Mouse (Mus musculus): Measurements from ENCODE around the gene Oprl1. TPM values are rescaled to one million over a fixed set of nuclear protein-coding genes. Genes with fewer than 3 reads are reported as not detected.

Gene Oprl1
- total and polyA plus RNA-seq, 3 experiments: not detected

- H3K4me1 ChIP-seq (ENCODE audit: insufficient read depth, low read depth, low read length): peaks cover 16% of the 10 kb centered on the region
- peaks cover 56% of the 10 kb centered on the region for H3K36me3 ChIP-seq (replicated peaks)
- no peak for ATAC-seq (ENCODE audit: extremely low read depth, insufficient number of reproducible peaks, low FRiP score, poor library complexity, severe bottlenecking)
Measured at GRCm38 (mm10) chr2:181687586-181687985, 27.2 kb upstream of the Oprl1 start.

GRCm38 (mm10) chr2:181689466-181690160, 25.2 kb upstream of the Oprl1 start:
- TF ChIP-seq GATA2 (IDR thresholded peaks at IDR 0.05; ENCODE audit: borderline replicate concordance, low read depth, low read length) (no peak), CTCF (IDR thresholded peaks at IDR 0.05; ENCODE audit: low read depth, low read length) (no peak), POLR2AphosphoS5 (IDR thresholded peaks at IDR 0.05; ENCODE audit: insufficient replicate concordance, low read depth, low read length) (no peak), TAL1 (conservative IDR thresholded peaks at IDR 0.05; ENCODE audit: low read depth, low read length) (no peak), GATA1 (IDR thresholded peaks at IDR 0.05; ENCODE audit: borderline replicate concordance, low read length) (no peak)
- H3K4me1 ChIP-seq (ENCODE audit: insufficient read depth, low read depth, low read length): peaks cover 36% of the 10 kb centered on the region
- no peak for ATAC-seq (ENCODE audit: extremely low read depth, insufficient number of reproducible peaks, low FRiP score, poor library complexity, severe bottlenecking)
- no peaks in the 10 kb centered on the region for H3K9me3 ChIP-seq (replicated peaks)
- no peak for DNase-seq (ENCODE audit: low spot score)
- H3K36me3 ChIP-seq (replicated peaks): peaks cover 58% of the 10 kb centered on the region
- H3K27me3 ChIP-seq (ENCODE audit: insufficient read depth, low read length): peaks cover 31% of the 10 kb centered on the region
- no peak overlapping the region for H3K4me3 ChIP-seq (ENCODE audit: low read depth, low read length)

More at GRCm38 (mm10) chr2:181687586-181687985, 27.2 kb upstream of the Oprl1 start:
- no peak for TF ChIP-seq POLR2AphosphoS5 (IDR thresholded peaks at IDR 0.05; ENCODE audit: insufficient replicate concordance, low read depth, low read length)
- TF ChIP-seq TAL1 (conservative IDR thresholded peaks at IDR 0.05; ENCODE audit: low read depth, low read length): no peak
- no peak for TF ChIP-seq GATA2 (IDR thresholded peaks at IDR 0.05; ENCODE audit: borderline replicate concordance, low read depth, low read length)
- TF ChIP-seq CTCF (IDR thresholded peaks at IDR 0.05; ENCODE audit: low read depth, low read length): no peak
- no peak for TF ChIP-seq GATA1 (IDR thresholded peaks at IDR 0.05; ENCODE audit: borderline replicate concordance, low read length)
- Histone ChIP-seq H3K9me3 (replicated peaks) (no peaks in the 10 kb centered on the region), H3K4me3 (ENCODE audit: low read depth, low read length) (no peak overlapping the region), H3K27me3 (ENCODE audit: insufficient read depth, low read length) (peaks cover 34% of the 10 kb centered on the region)
- no peak for DNase-seq (ENCODE audit: low spot score)

- TF ChIP-seq POLR2AphosphoS5 (IDR thresholded peaks at IDR 0.05; ENCODE audit: insufficient replicate concordance, low read depth, low read length) (no peak), CTCF (IDR thresholded peaks at IDR 0.05; ENCODE audit: low read depth, low read length) (no peak), GATA1 (IDR thresholded peaks at IDR 0.05; ENCODE audit: borderline replicate concordance, low read length) (no peak), TAL1 (conservative IDR thresholded peaks at IDR 0.05; ENCODE audit: low read depth, low read length) (no peak), GATA2 (IDR thresholded peaks at IDR 0.05; ENCODE audit: borderline replicate concordance, low read depth, low read length) (no peak)
- Histone ChIP-seq H3K9me3 (replicated peaks) (no peaks in the 10 kb centered on the region), H3K4me1 (ENCODE audit: insufficient read depth, low read depth, low read length) (peaks cover 36% of the 10 kb centered on the region), H3K4me3 (ENCODE audit: low read depth, low read length) (no peak overlapping the region; the same call in 1 of the 2 replicates), H3K27me3 (ENCODE audit: insufficient read depth, low read length) (peaks cover 34% of the 10 kb centered on the region), H3K36me3 (replicated peaks) (peaks cover 58% of the 10 kb centered on the region)
- ATAC-seq (ENCODE audit: extremely low read depth, insufficient number of reproducible peaks, low FRiP score, poor library complexity, severe bottlenecking) (no peak), DNase-seq (ENCODE audit: low spot score) (no peak)
Measured at GRCm38 (mm10) chr2:181691083-181691482, 23.7 kb upstream of the Oprl1 start.

- peaks cover 36% of the 10 kb centered on the region for H3K4me1 ChIP-seq (ENCODE audit: insufficient read depth, low read depth, low read length)
- H3K9me3 ChIP-seq (replicated peaks): no peaks in the 10 kb centered on the region
- peak overlapping the region; percentile 28; the same call in 1 of the 2 replicates for H3K4me3 ChIP-seq (ENCODE audit: low read depth, low read length)
- no peak for TF ChIP-seq CTCF (IDR thresholded peaks at IDR 0.05; ENCODE audit: low read depth, low read length)
- no peak for TF ChIP-seq TAL1 (conservative IDR thresholded peaks at IDR 0.05; ENCODE audit: low read depth, low read length)
- TF ChIP-seq GATA2 (IDR thresholded peaks at IDR 0.05; ENCODE audit: borderline replicate concordance, low read depth, low read length): no peak
- TF ChIP-seq GATA1 (IDR thresholded peaks at IDR 0.05; ENCODE audit: borderline replicate concordance, low read length): no peak
- TF ChIP-seq POLR2AphosphoS5 (IDR thresholded peaks at IDR 0.05; ENCODE audit: insufficient replicate concordance, low read depth, low read length): no peak
- peaks cover 32% of the 10 kb centered on the region for H3K27me3 ChIP-seq (ENCODE audit: insufficient read depth, low read length)
- peaks cover 56% of the 10 kb centered on the region for H3K36me3 ChIP-seq (replicated peaks)
- ATAC-seq (ENCODE audit: extremely low read depth, insufficient number of reproducible peaks, low FRiP score, poor library complexity, severe bottlenecking) (peak; percentile 36; the same call in 1 of the 2 replicates), DNase-seq (ENCODE audit: low spot score) (peak; percentile 51)
Measured at GRCm38 (mm10) chr2:181691571-181691970, 23.2 kb upstream of the Oprl1 start.

GRCm38 (mm10) chr2:181692304-181692703, 22.5 kb upstream of the Oprl1 start:
- Histone ChIP-seq H3K4me1 (ENCODE audit: insufficient read depth, low read depth, low read length) (peaks cover 36% of the 10 kb centered on the region), H3K36me3 (replicated peaks) (peaks cover 49% of the 10 kb centered on the region), H3K4me3 (ENCODE audit: low read depth, low read length) (no peak overlapping the region; the same call in 1 of the 2 replicates), H3K27me3 (ENCODE audit: insufficient read depth, low read length) (peaks cover 38% of the 10 kb centered on the region), H3K9me3 (replicated peaks) (no peaks in the 10 kb centered on the region)
- ATAC-seq (ENCODE audit: extremely low read depth, insufficient number of reproducible peaks, low FRiP score, poor library complexity, severe bottlenecking) (no peak), DNase-seq (ENCODE audit: low spot score) (no peak)
- no peak for TF ChIP-seq GATA2 (IDR thresholded peaks at IDR 0.05; ENCODE audit: borderline replicate concordance, low read depth, low read length)
- no peak for TF ChIP-seq POLR2AphosphoS5 (IDR thresholded peaks at IDR 0.05; ENCODE audit: insufficient replicate concordance, low read depth, low read length)
- no peak for TF ChIP-seq GATA1 (IDR thresholded peaks at IDR 0.05; ENCODE audit: borderline replicate concordance, low read length)
- TF ChIP-seq CTCF (IDR thresholded peaks at IDR 0.05; ENCODE audit: low read depth, low read length): no peak
- TF ChIP-seq TAL1 (conservative IDR thresholded peaks at IDR 0.05; ENCODE audit: low read depth, low read length): no peak

Data from G1E (cell line).